Mouse (Mus musculus) forebrain, embryonic 14.5 days (tissue): ENCODE data around the gene Fam219a. TPM values are rescaled to one million over a fixed set of nuclear protein-coding genes. Genes with fewer than 3 reads are reported as not detected.

Source experiments
- ATAC-seq: fragments of 200-750 bp; cut with Nextera tagmentation; 2 replicates; pipeline ENCODE4 v1.8.0; 2017; ENCODE audit warnings: mild to moderate bottlenecking, moderate library complexity
- DNase-seq: peaks from one replicate; pipeline ENCODE4 v3.0.0-alpha.2; 2015; ENCODE audit warnings: low spot score
- H3K27ac ChIP-seq: fragments of 300-500 bp; sonication (generic); 2 replicates; pipeline ENCODE4 v1.5.1; 2014; ENCODE audit warnings: low read depth, mild to moderate bottlenecking, control low read depth, low read length, moderate library complexity
- H3K27me3 ChIP-seq: fragments of 300-500 bp; sonication (generic); replicated peaks from 2 replicates; pipeline ENCODE4 v1.6.1; 2014; ENCODE audit warnings: low read length, control low read depth, mixed read lengths; ENCODE audit not compliant: control insufficient read depth, insufficient read depth
- H3K36me3 ChIP-seq: fragments of 300-500 bp; sonication (generic); 2 replicates; pipeline ENCODE4 v1.6.1; 2014; ENCODE audit warnings: low read length, control low read depth; ENCODE audit not compliant: control insufficient read depth, insufficient read depth
- H3K4me1 ChIP-seq: fragments of 300-500 bp; sonication (generic); 2 replicates; pipeline ENCODE4 v1.6.1; 2014; ENCODE audit warnings: antibody characterized with exemption, low read length, control low read depth; ENCODE audit not compliant: control insufficient read depth, insufficient read depth
- H3K4me2 ChIP-seq: fragments of 300-500 bp; sonication (generic); 2 replicates; pipeline ENCODE4 v1.6.1; 2014; ENCODE audit warnings: mild to moderate bottlenecking, control low read depth, low read length
- H3K4me3 ChIP-seq: fragments of 300-500 bp; sonication (generic); 2 replicates; pipeline ENCODE4 v1.5.1; 2014; ENCODE audit warnings: low read depth, low read length, control low read depth
- H3K9ac ChIP-seq: fragments of 300-500 bp; sonication (generic); 2 replicates; pipeline ENCODE4 v1.6.1; 2014; ENCODE audit warnings: mild to moderate bottlenecking, low read length, control low read depth, moderate library complexity
- H3K9me3 ChIP-seq: fragments of 300-500 bp; sonication (generic); replicated peaks from 2 replicates; pipeline ENCODE4 v1.6.1; 2016; ENCODE audit warnings: low read length, control low read depth, mixed read lengths; ENCODE audit not compliant: control insufficient read depth
- WGBS: fragments of 180-500 bp; shearing (Covaris S2); extraction: QIAGEN DNeasy Blood & Tissue Kit; methylation state at CpG from one replicate; pipeline ENCODE4 v1.1.7; 2014; 5-methylcytosine and 5-hydroxymethylcytosine counted together
- polyA plus RNA-seq: library from polyadenylated mRNA; unstranded; fragments of >200 nt; fragmentation: Nextera tagmentation; extraction: Ambion mirVana; gene quantifications from 2 replicates; pipeline ENCODE4 v1.2.1, GENCODE M21; 2014

The Fam219a gene
- polyA plus RNA-seq, 1 experiment from 2014 or later, result 10.4 TPM

DNA sequence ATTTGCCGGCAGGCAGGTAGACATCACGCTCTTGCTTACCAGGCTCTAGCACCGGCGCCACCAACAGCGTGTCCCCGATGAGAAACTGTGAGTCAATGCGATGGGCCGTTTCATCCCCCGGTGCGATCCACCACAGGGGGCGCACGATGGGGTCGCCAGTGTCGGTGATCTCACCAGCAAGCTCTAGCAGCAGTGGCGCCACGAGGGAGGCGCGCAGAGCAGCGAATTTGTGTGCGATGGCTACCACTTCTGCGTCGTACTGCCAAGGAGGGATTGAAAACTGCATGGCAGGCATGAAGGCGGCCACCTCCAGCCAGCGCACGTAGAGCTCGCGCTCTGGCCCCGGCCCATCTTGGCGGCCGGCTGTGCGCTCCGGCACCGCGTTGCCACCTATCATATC, 71.8 kb downstream of the Fam219a start:
- no peaks in the 10 kb centered on the region for H3K36me3 ChIP-seq
- H3K9ac ChIP-seq, result peak overlapping the region; percentile 35; the same call in 1 of the 2 replicates
- H3K4me3 ChIP-seq, result peak overlapping the region; percentile 26
- WGBS, result 5% methylated on average over 34 of the region's 34 CpGs
- no peak overlapping the region for H3K27ac ChIP-seq
- peaks cover 18% of the 10 kb centered on the region for H3K4me1 ChIP-seq
- no peaks in the 10 kb centered on the region for H3K9me3 ChIP-seq
- DNase-seq (peak; percentile 65), ATAC-seq (peak; percentile 21)
- H3K27me3 ChIP-seq, result peaks cover 44% of the 10 kb centered on the region
- H3K4me2 ChIP-seq, result peak overlapping the region; percentile 51

GRCm38 (mm10) chr4:41497046-41497445, 72.3 kb downstream of the Fam219a start:
- Histone ChIP-seq H3K27me3 (peaks cover 44% of the 10 kb centered on the region), H3K9me3 (no peaks in the 10 kb centered on the region), H3K36me3 (no peaks in the 10 kb centered on the region), H3K4me3 (no peak overlapping the region), H3K27ac (no peak overlapping the region), H3K9ac (no peak overlapping the region), H3K4me1 (peaks cover 13% of the 10 kb centered on the region), H3K4me2 (peak overlapping the region; percentile 51; the same call in 1 of the 2 replicates)
- ATAC-seq (no peak), DNase-seq (no peak)
- WGBS, result 59% methylated on average over 5 of the region's 5 CpGs

GRCm38 (mm10) chr4:41495850-41496249, 73.5 kb downstream of the Fam219a start:
- H3K36me3 ChIP-seq, result no peaks in the 10 kb centered on the region
- no peak overlapping the region for H3K9ac ChIP-seq
- H3K4me2 ChIP-seq, result no peak overlapping the region
- peaks cover 13% of the 10 kb centered on the region for H3K4me1 ChIP-seq
- no peaks in the 10 kb centered on the region for H3K9me3 ChIP-seq
- no peak overlapping the region for H3K4me3 ChIP-seq
- no peak overlapping the region for H3K27ac ChIP-seq
- peak; percentile 75 for ATAC-seq
- WGBS, result 37% methylated on average over 11 of the region's 11 CpGs
- peak; percentile 81 for DNase-seq
- peaks cover 39% of the 10 kb centered on the region for H3K27me3 ChIP-seq

GRCm38 (mm10) chr4:41495076-41495475, 74.3 kb downstream of the Fam219a start:
- no peak for DNase-seq
- 83% methylated on average over 4 of the region's 4 CpGs for WGBS
- Histone ChIP-seq H3K27ac (no peak overlapping the region), H3K9ac (no peak overlapping the region), H3K36me3 (no peaks in the 10 kb centered on the region), H3K4me2 (no peak overlapping the region), H3K4me3 (no peak overlapping the region), H3K27me3 (peaks cover 31% of the 10 kb centered on the region), H3K4me1 (peaks cover 13% of the 10 kb centered on the region), H3K9me3 (no peaks in the 10 kb centered on the region)
- ATAC-seq, result no peak

DNA sequence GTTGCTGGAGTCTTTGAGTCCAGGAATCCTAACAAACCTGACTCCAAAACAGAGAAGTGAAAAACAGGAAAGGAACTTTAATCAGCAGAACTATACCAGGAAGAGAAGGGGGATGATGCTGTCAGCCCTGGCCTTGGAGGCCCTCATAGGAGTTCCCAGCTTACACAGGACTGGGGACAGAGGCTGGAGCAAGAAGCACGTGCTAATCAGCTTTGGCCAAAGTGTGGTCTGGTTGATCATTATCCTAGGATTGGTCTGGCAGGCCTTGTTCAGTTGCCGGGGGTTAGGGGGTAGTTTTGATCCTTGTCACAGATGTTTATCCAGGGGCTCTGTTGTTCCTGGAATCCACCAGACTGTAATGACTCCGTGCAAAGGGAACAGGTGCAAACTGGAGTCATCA, 75.0 kb downstream of the Fam219a start:
- Histone ChIP-seq H3K9ac (no peak overlapping the region), H3K27ac (no peak overlapping the region), H3K4me1 (peaks cover 13% of the 10 kb centered on the region), H3K27me3 (peaks cover 24% of the 10 kb centered on the region), H3K4me3 (no peak overlapping the region), H3K36me3 (no peaks in the 10 kb centered on the region), H3K4me2 (no peak overlapping the region), H3K9me3 (no peaks in the 10 kb centered on the region)
- no peak for DNase-seq
- 54% methylated on average over 3 of the region's 3 CpGs for WGBS
- ATAC-seq, result no peak

GRCm38 (mm10) chr4:41493464-41494116, 75.7 kb downstream of the Fam219a start:
- Histone ChIP-seq H3K27me3 (peaks cover 16% of the 10 kb centered on the region), H3K27ac (no peak overlapping the region), H3K9me3 (no peaks in the 10 kb centered on the region), H3K9ac (no peak overlapping the region), H3K4me1 (peaks cover 9% of the 10 kb centered on the region), H3K4me3 (no peak overlapping the region), H3K4me2 (no peak overlapping the region), H3K36me3 (no peaks in the 10 kb centered on the region)
- DNase-seq (no peak), ATAC-seq (no peak)
- WGBS, result 83% methylated on average over 3 of the region's 3 CpGs

DNA sequence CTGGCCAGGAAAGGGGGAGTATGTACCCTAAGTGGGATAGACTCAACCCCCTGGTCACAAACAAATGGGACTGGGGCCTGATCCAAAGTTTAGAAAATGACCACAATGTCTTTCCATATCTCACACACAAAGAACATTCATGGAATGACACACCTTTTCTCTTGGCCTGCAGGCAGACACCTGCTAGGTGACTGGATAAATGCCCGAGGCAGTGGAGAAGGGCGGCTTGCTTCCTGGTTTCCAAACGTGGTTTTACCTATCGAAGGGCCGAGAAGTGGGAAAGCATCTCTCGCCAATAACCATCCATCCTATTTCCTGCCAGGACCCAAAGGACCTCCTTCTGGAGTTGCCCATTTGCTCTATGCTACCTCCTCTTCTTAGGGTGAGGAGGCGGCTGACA, 76.4 kb downstream of the Fam219a start:
- Histone ChIP-seq H3K4me1 (peaks cover 5% of the 10 kb centered on the region), H3K4me2 (no peak overlapping the region), H3K4me3 (no peak overlapping the region), H3K27me3 (peaks cover 10% of the 10 kb centered on the region), H3K9ac (no peak overlapping the region), H3K36me3 (no peaks in the 10 kb centered on the region), H3K9me3 (no peaks in the 10 kb centered on the region), H3K27ac (no peak overlapping the region)
- 84% methylated on average over 7 of the region's 7 CpGs for WGBS
- ATAC-seq, result no peak
- no peak for DNase-seq

- no peaks in the 10 kb centered on the region for H3K27me3 ChIP-seq
- H3K4me1 ChIP-seq, result no peaks in the 10 kb centered on the region
- ATAC-seq (no peak), DNase-seq (no peak)
- peaks cover 6% of the 10 kb centered on the region; the same call in 1 of the 2 replicates for H3K36me3 ChIP-seq
- 0 out of 2 replicates have a peak overlapping the region, but pooled peaks have one; percentile 27 for H3K27ac ChIP-seq
- H3K9ac ChIP-seq, result no peak overlapping the region
- no peaks in the 10 kb centered on the region for H3K9me3 ChIP-seq
- H3K4me3 ChIP-seq, result no peak overlapping the region
- 43% methylated on average over 6 of the region's 6 CpGs for WGBS
- no peak overlapping the region for H3K4me2 ChIP-seq
These were observed 87.7 kb downstream of the Fam219a start for GRCm38 (mm10) chr4:41481601-41482017.

- Histone ChIP-seq H3K4me3 (no peak overlapping the region), H3K36me3 (peaks cover 6% of the 10 kb centered on the region; the same call in 1 of the 2 replicates), H3K9ac (no peak overlapping the region), H3K27ac (no peak overlapping the region), H3K4me2 (no peak overlapping the region), H3K4me1 (no peaks in the 10 kb centered on the region), H3K9me3 (no peaks in the 10 kb centered on the region), H3K27me3 (no peaks in the 10 kb centered on the region)
- 85% methylated on average over 8 of the region's 8 CpGs for WGBS
- DNase-seq (no peak), ATAC-seq (no peak)
These were observed 89.1 kb downstream of the Fam219a start for GRCm38 (mm10) chr4:41480254-41480653.
